Comparison of ENCODE assay signal across 10 mouse cellular contexts in the genomic region with DNA sequence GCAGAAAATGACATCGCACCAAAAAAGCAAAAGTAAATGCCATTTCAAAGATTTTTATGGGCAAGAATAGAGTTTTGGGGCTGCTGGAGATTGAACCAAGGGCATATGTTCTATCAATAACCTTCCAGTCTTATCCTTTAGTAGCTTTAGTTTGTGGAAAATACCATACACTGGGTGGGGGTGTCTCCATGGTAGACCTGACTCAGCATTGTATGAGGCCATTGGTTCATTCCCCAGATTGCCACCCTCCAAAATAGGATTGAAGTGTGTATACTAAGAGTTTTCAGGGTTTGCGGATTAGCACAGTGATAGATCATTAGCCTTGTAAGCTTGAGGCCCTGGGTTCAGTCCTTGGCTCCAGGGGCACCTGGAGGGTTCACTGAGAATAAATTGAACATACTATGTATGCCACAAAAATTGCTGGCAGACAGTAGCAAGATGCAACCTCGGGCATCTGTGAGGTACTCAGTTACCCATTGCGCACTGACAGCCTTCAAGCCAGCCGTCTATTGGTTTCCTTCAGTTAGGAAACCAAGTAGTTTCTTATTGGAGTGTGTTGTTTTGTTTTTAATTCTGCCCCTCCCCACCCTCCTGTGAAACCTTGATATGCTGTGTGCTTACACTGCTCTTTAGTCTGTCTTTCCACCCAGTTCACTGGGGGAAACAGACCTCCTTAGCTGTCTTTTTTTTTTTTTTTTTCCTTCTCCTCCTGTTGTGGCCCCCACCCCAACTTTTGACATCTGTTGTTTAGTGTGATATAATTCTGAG. TPM values are rescaled to one million over a fixed set of nuclear protein-coding genes. Genes with fewer than 3 reads are reported as not detected.
DNase-seq lines count a peak whose midpoint lies in the region; ATAC-seq and TF ChIP-seq lines count a peak whose summit lies in the region.
"Had no signal": no experiment of that assay in that cellular context is flagged by ENCODE, and none has a peak within 500 bp of the region (broad histone marks: within the 10 kb centered on the region; RNA-seq: fewer than 3 reads in every experiment).

No protein-coding gene starts in this region.

- H3K79me2 ChIP-seq in CH12.LX (replicated peaks; ENCODE audit: control insufficient read depth, extremely low read depth, insufficient read depth, poor library complexity, severe bottlenecking) = peaks cover 75% of the 10 kb centered on the region

- no peaks in the 10 kb centered on the region for H3K27me3 ChIP-seq in kidney, embryonic 16.5 days (ENCODE audit: insufficient read depth, low read length)
- H3K27me3 ChIP-seq in CH12.LX (replicated peaks) = no peaks in the 10 kb centered on the region
- H3K27me3 ChIP-seq in embryonic facial prominence, embryonic 10.5 days (replicated peaks; ENCODE audit: low read depth, poor library complexity, severe bottlenecking) = no peaks in the 10 kb centered on the region
- no peaks in the 10 kb centered on the region for H3K27me3 ChIP-seq in liver, embryonic 11.5 days (replicated peaks; ENCODE audit: control insufficient read depth, insufficient read depth, low read length)
- H3K27me3 ChIP-seq in kidney, adult 2 months (replicated peaks; ENCODE audit: control insufficient read depth, insufficient read depth, low read length) = no peaks in the 10 kb centered on the region

- peaks cover 34% of the 10 kb centered on the region for H3K4me1 ChIP-seq in kidney, embryonic 16.5 days (ENCODE audit: insufficient read depth, low read length)
- peaks cover 21 to 66% of the 10 kb centered on the region in 2 experiments; a peak in 3 of 4 replicates for H3K4me1 ChIP-seq in CH12.LX (ENCODE audit: control insufficient read depth in 1 of 2, insufficient read depth in 2 of 2)
- H3K4me1 ChIP-seq in embryonic facial prominence, embryonic 10.5 days = peaks cover 56% of the 10 kb centered on the region
- peaks cover 48% of the 10 kb centered on the region for H3K4me1 ChIP-seq in liver, embryonic 11.5 days (replicated peaks; ENCODE audit: control insufficient read depth, insufficient read depth, low read length)
- H3K4me1 ChIP-seq in kidney, adult 2 months (ENCODE audit: control insufficient read depth, insufficient read depth, low read length) = peaks cover 7% of the 10 kb centered on the region; the same call in 1 of the 2 replicates

- 71% methylated on average over 5 of the region's 5 CpGs for WGBS in kidney, embryonic 16.5 days
- WGBS in embryonic facial prominence, embryonic 10.5 days = 78% methylated on average over 5 of the region's 5 CpGs
- WGBS in liver, embryonic 11.5 days = 55% methylated on average over 5 of the region's 5 CpGs
- WGBS in kidney, adult 2 months = 73% methylated on average over 5 of the region's 5 CpGs

- no peaks in the 10 kb centered on the region for H3K36me3 ChIP-seq in kidney, embryonic 16.5 days (ENCODE audit: insufficient read depth, low read length)
- peaks cover 0 to 39% of the 10 kb centered on the region in 2 experiments for H3K36me3 ChIP-seq in CH12.LX (replicated peaks in 1 of 2; ENCODE audit: control insufficient read depth in 1 of 2, insufficient read depth in 1 of 2, low read length in 1 of 2)
- H3K36me3 ChIP-seq in embryonic facial prominence, embryonic 10.5 days (replicated peaks) = peaks cover 34% of the 10 kb centered on the region
- H3K36me3 ChIP-seq in liver, embryonic 11.5 days (ENCODE audit: control insufficient read depth, insufficient read depth, low read length) = peaks cover 4% of the 10 kb centered on the region; the same call in 1 of the 2 replicates
- no peaks in the 10 kb centered on the region for H3K36me3 ChIP-seq in kidney, adult 2 months (ENCODE audit: control insufficient read depth, insufficient read depth, low read length)

- no peak for DNase-seq in kidney, adult 18-20 months
- no peak for DNase-seq in CH12.LX (ENCODE audit: extremely low read depth)
- DNase-seq in embryonic facial prominence, embryonic 10.5 days (ENCODE audit: low spot score) = no peak
- no peak for DNase-seq in liver, embryonic 11.5 days (ENCODE audit: low spot score)
- DNase-seq in layer of hippocampus, adult 11-12 months (ENCODE audit: low spot score) = no peak
- DNase-seq in cerebellum, adult 9-11 months = no peak
- DNase-seq in kidney, adult 2 months = no peak

- in situ Hi-C loops in CH12.LX (cut with MboI; ENCODE audit: low pct_ligation_motif_present, low pct_unique_long_range_greater_than_20kb, low sequenced_read_pairs) = no loop called here

- TF ChIP-seq RAD21 in CH12.LX (IDR thresholded peaks at IDR 0.05; ENCODE audit: low read depth, low read length) = no peak

- H3K4me2 ChIP-seq in kidney, embryonic 16.5 days (replicated peaks; ENCODE audit: low read depth, low read length) = peak overlapping the region; percentile 74
- peak overlapping the region; percentile 88 for H3K4me2 ChIP-seq in CH12.LX (ENCODE audit: insufficient read depth, low read depth, poor library complexity, severe bottlenecking)
- H3K4me2 ChIP-seq in liver, embryonic 11.5 days = peak overlapping the region; percentile 95

- dilution Hi-C loops in CH12.LX (cut with MboI; ENCODE audit: extremely low pct_ligation_motif_present, extremely low pct_unique_long_range_greater_than_20kb, low sequenced_read_pairs) = no loop called here

- TF ChIP-seq EP300 in CH12.LX (IDR thresholded peaks at IDR 0.05; ENCODE audit: low read length) = no peak

- no peak for TF ChIP-seq CTCF in CH12.LX (conservative IDR thresholded peaks at IDR 0.05 in 1 of 2, IDR thresholded peaks at IDR 0.05 in 1 of 2; ENCODE audit: low read depth in 2 of 2, low read length in 2 of 2)
- TF ChIP-seq CTCF in kidney, adult 2 months (conservative IDR thresholded peaks at IDR 0.05; ENCODE audit: insufficient read depth, insufficient read length, low read depth, low read length) = no peak

- H3K27ac ChIP-seq in kidney, embryonic 16.5 days (ENCODE audit: low read length) = no peak overlapping the region
- H3K27ac ChIP-seq in CH12.LX (ENCODE audit: insufficient read depth, low read depth) = peak overlapping the region; percentile 28
- no peak overlapping the region for H3K27ac ChIP-seq in embryonic facial prominence, embryonic 10.5 days (replicated peaks)
- H3K27ac ChIP-seq in liver, embryonic 11.5 days (ENCODE audit: low read depth, low read length) = peak overlapping the region; percentile 100
- no peak overlapping the region for H3K27ac ChIP-seq in kidney, adult 2 months (ENCODE audit: insufficient read depth, low read depth, low read length)
- H3K27ac ChIP-seq: hindbrain, postnatal 0 days had no signal

- no peak for ATAC-seq in kidney, embryonic 16.5 days (ENCODE audit: low FRiP score, low TSS enrichment)
- ATAC-seq in liver, embryonic 11.5 days (replicated peaks; ENCODE audit: low FRiP score) = no peak
- ATAC-seq: hindbrain, postnatal 0 days had no signal

- H3K9me3 ChIP-seq in kidney, embryonic 16.5 days (ENCODE audit: low read length) = no peaks in the 10 kb centered on the region
- H3K9me3 ChIP-seq in CH12.LX (replicated peaks; ENCODE audit: low read length) = no peaks in the 10 kb centered on the region
- no peaks in the 10 kb centered on the region for H3K9me3 ChIP-seq in embryonic facial prominence, embryonic 10.5 days
- no peaks in the 10 kb centered on the region for H3K9me3 ChIP-seq in liver, embryonic 11.5 days (ENCODE audit: control insufficient read depth, low read length)

- H3K4me3 ChIP-seq in kidney, embryonic 16.5 days (ENCODE audit: low read length) = no peak overlapping the region
- peak overlapping the region; percentile 1 to 80 (median 61) for H3K4me3 ChIP-seq in CH12.LX (replicated peaks in 1 of 3; ENCODE audit: low read depth in 2 of 3, low read length in 2 of 3, poor library complexity in 1 of 3)
- H3K4me3 ChIP-seq in embryonic facial prominence, embryonic 10.5 days = peak overlapping the region; percentile 91
- peak overlapping the region; percentile 98 for H3K4me3 ChIP-seq in liver, embryonic 11.5 days (ENCODE audit: low read depth, low read length)
- H3K4me3 ChIP-seq in kidney, adult 2 months (ENCODE audit: insufficient read depth, low read depth, low read length) = no peak overlapping the region

- TF ChIP-seq POLR2A in CH12.LX (IDR thresholded peaks at IDR 0.05; ENCODE audit: low read depth, low read length) = no peak
- TF ChIP-seq POLR2A in kidney, adult 2 months (IDR thresholded peaks at IDR 0.05; ENCODE audit: low read depth, low read length) = no peak

- H3K9ac ChIP-seq in kidney, embryonic 16.5 days (replicated peaks; ENCODE audit: low read length) = no peak overlapping the region; the same call in 1 of the 2 replicates
- H3K9ac ChIP-seq in CH12.LX (ENCODE audit: insufficient read depth, low read depth) = peak overlapping the region; percentile 100
- H3K9ac ChIP-seq in liver, embryonic 11.5 days (ENCODE audit: low read depth, low read length) = peak overlapping the region; percentile 100

TF ChIP-seq in CH12.LX, 34 proteins besides CTCF, POLR2A, EP300 and RAD21 (continues in another document):
- 0 out of 2 replicates have a peak, but pooled peaks have one; percentile 22 for TF ChIP-seq MXI1 (IDR thresholded peaks at IDR 0.05; ENCODE audit: low read depth, low read length)

RNA-seq across cellular contexts. Expression of gene Anp32b, which starts 3.6 kb away (rescaled TPM):
- 284 and 308 TPM in 2 replicates for polyA plus RNA-seq in kidney, embryonic 16.5 days (2015; fragmentation: Nextera tagmentation; extraction: Ambion mirVana)
- total RNA-seq in CH12.LX (2012; rRNA removed) = 37.5 and 45.2 TPM in 2 replicates
- total RNA-seq in CH12.LX (2014; rRNA removed) = 22.9 and 29.4 TPM in 2 replicates
- polyA plus RNA-seq in CH12.LX (2012; ENCODE audit: insufficient read length, low read depth) = 864 and 1,039 TPM in 2 replicates
- 427 and 431 TPM in 2 replicates for polyA plus RNA-seq in embryonic facial prominence, embryonic 10.5 days (2016; fragmentation: Nextera tagmentation; extraction: Ambion mirVana)
- polyA plus RNA-seq in liver, embryonic 11.5 days (2014; fragmentation: Nextera tagmentation; extraction: Ambion mirVana) = 586 and 618 TPM in 2 replicates
- polyA plus RNA-seq in kidney, adult 2 months (2012; rRNA removed) = 9.8 and 12.7 TPM in 2 replicates

RNA-seq across cellular contexts. Expression of gene Nans, which starts 34.8 kb away (rescaled TPM):
- polyA plus RNA-seq in kidney, embryonic 16.5 days (2015; fragmentation: Nextera tagmentation; extraction: Ambion mirVana) = 75.7 and 78.5 TPM in 2 replicates
- total RNA-seq in CH12.LX (2012; rRNA removed) = 103 and 119 TPM in 2 replicates
- total RNA-seq in CH12.LX (2014; rRNA removed) = 140 and 150 TPM in 2 replicates
- polyA plus RNA-seq in CH12.LX (2012; ENCODE audit: insufficient read length, low read depth) = 127 and 173 TPM in 2 replicates
- polyA plus RNA-seq in embryonic facial prominence, embryonic 10.5 days (2016; fragmentation: Nextera tagmentation; extraction: Ambion mirVana) = 86.7 and 88.8 TPM in 2 replicates
- 108 and 109 TPM in 2 replicates for polyA plus RNA-seq in liver, embryonic 11.5 days (2014; fragmentation: Nextera tagmentation; extraction: Ambion mirVana)
- 10.8 and 13.8 TPM in 2 replicates for polyA plus RNA-seq in kidney, adult 2 months (2012; rRNA removed)

RNA-seq across cellular contexts. Expression of gene Hemgn, which starts 41.0 kb away (rescaled TPM):
- 1.4 and 1.5 TPM in 2 replicates for polyA plus RNA-seq in kidney, embryonic 16.5 days (2015; fragmentation: Nextera tagmentation; extraction: Ambion mirVana)
- total RNA-seq in CH12.LX (2012; rRNA removed) (0.04 TPM in 1 of 2 replicates, not detected in the other), CH12.LX (2014; rRNA removed) (0.09 TPM in 1 of 2 replicates, not detected in the other)
- 0.11 TPM in 1 of 2 replicates, not detected in the other for polyA plus RNA-seq in CH12.LX (2012; ENCODE audit: insufficient read length, low read depth)
- 9.9 and 13.6 TPM in 2 replicates for polyA plus RNA-seq in embryonic facial prominence, embryonic 10.5 days (2016; fragmentation: Nextera tagmentation; extraction: Ambion mirVana)
- 206 and 233 TPM in 2 replicates for polyA plus RNA-seq in liver, embryonic 11.5 days (2014; fragmentation: Nextera tagmentation; extraction: Ambion mirVana)
- 0.03 and 0.04 TPM in 2 replicates for polyA plus RNA-seq in kidney, adult 2 months (2012; rRNA removed)
- total RNA-seq: hindbrain, postnatal 0 days had no signal
- polyA plus RNA-seq: hindbrain, postnatal 0 days; small intestine, adult 2 months had no signal

Comparison
In these comparisons a context has a peak if more than half of its experiments do, and no peak if none do; other contexts are left out.
1. RNA of gene Anp32b, which starts 3.6 kb away (polyA plus RNA-seq): 864 to 1,039 TPM in CH12.LX, 586 to 618 TPM in liver, embryonic 11.5 days, 427 to 431 TPM in embryonic facial prominence, embryonic 10.5 days and 284 to 308 TPM in kidney, embryonic 16.5 days; 9.8 to 12.7 TPM in kidney, adult 2 months; every median in the first group is over 10 times any median in the second.
2. H3K27ac ChIP-seq: peak in CH12.LX (single experiment) and liver, embryonic 11.5 days (single experiment); none in kidney, embryonic 16.5 days (single experiment), embryonic facial prominence, embryonic 10.5 days (single experiment) and kidney, adult 2 months (single experiment).
3. H3K4me3 ChIP-seq: peak in CH12.LX (3 of 3), embryonic facial prominence, embryonic 10.5 days (single experiment) and liver, embryonic 11.5 days (single experiment); none in kidney, embryonic 16.5 days (single experiment) and kidney, adult 2 months (single experiment).
4. RNA of gene Hemgn, which starts 41.0 kb away (polyA plus RNA-seq): 206 to 233 TPM in liver, embryonic 11.5 days; 9.9 to 13.6 TPM in embryonic facial prominence, embryonic 10.5 days, 1.4 to 1.5 TPM in kidney, embryonic 16.5 days, 0.03 to 0.04 TPM in kidney, adult 2 months and 0.11 TPM in CH12.LX; every median in the first group is over 10 times any median in the second.
5. Peak in every context shown above with its lines, with median percentiles within 50 percentile points of each other: H3K4me2 ChIP-seq.